Mouse (Mus musculus): ENCODE measurements at regions not wholly inside any gene's neighbourhood (a gene's known extent, or its start where the extent isn't known, plus 50 kb on each side); places are given as distances from the start of the nearest gene placed in this dataset.

GRCm38 (mm10) chr17:47317651-47318050 lies 51.0 kb upstream of the Mrps10 start:
- no peak for DNase-seq (ENCODE audit: low spot score in 2 of 2)

GRCm38 (mm10) chr17:47313162-47313561 lies 55.5 kb upstream of the Mrps10 start:
- DNase-seq (ENCODE audit: low spot score in 2 of 2) = no peak

DNA sequence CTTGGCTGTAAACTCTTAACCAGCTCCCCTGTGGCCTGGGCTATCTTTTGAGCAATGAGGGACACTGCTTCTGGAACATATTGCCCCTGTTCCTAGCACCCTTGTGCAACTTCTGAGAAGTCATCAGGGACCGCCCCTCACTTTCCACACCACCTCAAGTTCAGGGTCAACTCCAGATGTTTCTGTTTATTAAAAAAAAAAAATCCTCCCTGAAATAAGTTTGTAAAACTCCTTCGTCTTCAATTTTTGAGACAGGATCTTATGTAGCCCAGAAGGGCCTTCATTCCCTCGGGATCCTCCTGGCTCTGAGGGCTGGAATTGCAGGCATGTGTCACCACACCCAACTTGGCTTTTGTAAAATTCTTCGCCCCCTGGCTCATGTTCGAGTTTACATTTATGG lies 57.4 kb upstream of the Mrps10 start:
- no peak for DNase-seq (ENCODE audit: low spot score in 2 of 2)

GRCm38 (mm10) chr17:47306027-47306761 lies 62.5 kb upstream of the Mrps10 start:
- DNase-seq (ENCODE audit: low spot score in 2 of 2) = no peak

DNA sequence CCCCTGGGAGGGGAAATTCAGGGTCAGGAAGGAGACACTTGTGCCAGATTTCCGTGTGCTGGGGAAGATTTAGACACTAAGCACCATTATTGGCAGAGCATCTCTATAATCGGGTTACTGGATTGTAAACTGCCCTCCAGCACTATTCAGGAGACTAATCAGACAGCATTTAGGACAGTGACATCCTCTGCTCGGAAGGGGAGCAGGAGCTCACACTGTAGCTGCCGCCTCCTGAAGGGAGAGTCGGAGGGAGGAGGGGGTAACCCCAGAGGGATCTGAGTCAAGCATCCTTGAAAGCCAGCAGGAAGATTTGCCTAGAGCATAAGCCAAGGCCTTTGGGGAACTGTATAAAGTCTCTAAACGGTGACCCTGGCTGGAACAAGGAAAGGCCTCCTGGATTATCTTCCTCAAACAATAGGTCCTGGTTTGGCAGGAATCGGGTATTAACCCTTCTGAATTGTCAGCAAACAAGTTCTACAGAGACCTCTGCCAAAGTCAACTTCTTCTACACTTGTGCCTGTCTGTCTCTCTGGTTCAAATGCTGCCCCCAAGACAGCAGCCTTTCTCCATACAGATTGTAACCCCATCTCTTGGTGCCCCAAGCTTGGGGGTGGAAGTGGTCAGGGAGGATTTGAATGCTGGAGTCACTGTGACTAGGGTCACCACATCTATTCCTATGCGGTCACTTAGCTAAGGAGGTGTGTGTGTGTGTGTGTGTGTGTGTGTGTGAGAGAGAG lies 64.1 kb upstream of the Mrps10 start:
- no peak for DNase-seq (ENCODE audit: low spot score in 2 of 2)

GRCm38 (mm10) chr17:47303600-47303999 lies 65.1 kb upstream of the Mrps10 start:
- DNase-seq (ENCODE audit: low spot score in 2 of 2) = no peak

DNA sequence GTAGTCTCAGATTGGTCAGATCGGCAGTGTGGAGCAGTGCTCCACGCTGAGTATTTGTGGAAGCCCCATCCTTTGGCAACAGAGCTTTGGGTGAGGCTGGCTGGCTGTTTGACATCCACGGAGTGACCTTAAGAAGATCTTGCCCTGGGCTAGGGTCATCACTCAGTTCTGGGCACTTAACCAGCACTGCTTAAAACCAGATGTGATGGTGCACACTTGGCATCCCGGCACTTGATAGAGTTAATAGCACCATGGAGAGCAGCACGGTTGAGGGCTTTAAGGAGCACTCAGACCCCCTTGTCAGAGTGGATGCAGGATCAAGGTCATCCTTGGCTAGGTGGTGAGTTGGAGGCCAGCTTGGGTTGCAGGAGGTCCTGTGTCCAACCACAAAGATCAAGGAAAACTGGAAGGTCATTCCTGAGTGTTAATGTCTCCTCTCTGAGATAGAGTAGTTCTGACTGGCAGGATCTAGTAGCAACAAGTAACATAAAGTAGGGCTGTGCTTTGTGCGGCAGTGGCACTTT lies 70.2 kb upstream of the Mrps10 start:
- DNase-seq (ENCODE audit: low spot score in 2 of 2) = no peak

- no peak for DNase-seq (ENCODE audit: low spot score in 2 of 2)
These were observed 70.7 kb upstream of the Mrps10 start for GRCm38 (mm10) chr17:47297965-47298364.

- DNase-seq (ENCODE audit: low spot score in 2 of 2) = no peak
These were observed 71.8 kb upstream of the Mrps10 start for GRCm38 (mm10) chr17:47296709-47297450.

DNA sequence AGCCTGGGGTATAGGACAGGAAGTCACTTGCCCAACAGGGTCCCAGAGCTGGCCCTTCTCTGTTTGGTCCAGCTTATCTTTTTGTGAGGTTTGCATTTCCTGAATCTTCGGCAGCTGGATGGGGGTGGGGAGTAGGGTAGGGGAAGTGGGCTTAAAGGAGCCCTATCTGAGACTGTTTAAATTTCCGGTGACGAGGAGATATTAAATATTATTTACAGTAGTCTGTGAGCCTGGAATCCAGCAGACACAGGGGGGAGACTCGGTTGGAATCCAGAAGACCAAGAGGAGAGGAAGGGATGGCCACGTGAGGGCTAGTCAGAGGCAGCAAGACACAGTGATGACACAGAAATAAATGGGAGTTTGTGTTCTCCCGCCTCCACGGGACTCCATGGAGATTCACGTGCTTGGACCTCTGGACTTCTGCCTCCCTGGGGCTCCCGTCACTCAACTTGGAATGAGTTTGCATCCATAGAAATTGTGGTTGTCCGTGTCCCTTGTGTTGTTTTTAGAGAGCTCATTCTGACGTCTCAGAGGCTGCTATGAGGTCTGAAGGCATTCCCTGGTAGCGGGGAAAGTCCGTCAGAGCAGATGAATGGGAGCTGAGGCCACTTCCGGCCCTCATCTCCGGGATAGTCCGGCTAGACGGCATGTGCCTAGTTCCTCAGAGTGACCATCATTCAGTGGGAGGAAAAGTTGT lies 73.2 kb upstream of the Mrps10 start:
- DNase-seq (ENCODE audit: low spot score in 2 of 2) = no peak

DNA sequence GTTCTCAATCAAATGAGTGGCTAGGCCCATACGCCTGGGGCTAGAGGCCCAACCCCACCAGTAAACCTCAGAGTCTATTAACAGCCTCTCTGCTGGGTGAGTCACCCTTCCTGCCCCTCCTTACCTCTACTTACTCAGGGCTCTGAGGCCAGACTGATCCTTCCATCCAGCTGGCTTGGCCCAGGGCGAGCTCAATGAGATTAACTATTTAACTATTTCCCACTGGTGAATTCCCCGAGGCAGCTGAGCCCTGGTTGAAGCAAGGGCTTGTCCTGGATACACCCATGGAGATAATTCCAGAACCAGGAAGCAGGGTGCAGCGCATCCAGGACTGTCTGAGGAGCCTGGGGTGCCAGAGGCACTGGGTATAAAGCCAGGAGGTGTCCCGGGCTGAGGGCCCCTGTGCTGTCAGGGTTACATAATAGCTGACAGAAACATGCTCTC lies 74.6 kb upstream of the Mrps10 start:
- no peak for DNase-seq (ENCODE audit: low spot score in 2 of 2)

- DNase-seq (ENCODE audit: low spot score in 2 of 2) = no peak
These were observed 75.5 kb upstream of the Mrps10 start for GRCm38 (mm10) chr17:47293178-47293577.

- DNase-seq (ENCODE audit: low spot score in 2 of 2) = no peak
These were observed 77.1 kb upstream of the Mrps10 start for GRCm38 (mm10) chr17:47291558-47291957.

GRCm38 (mm10) chr17:47285616-47286015 lies 83.1 kb upstream of the Mrps10 start:
- DNase-seq (ENCODE audit: low spot score in 2 of 2) = no peak

DNA sequence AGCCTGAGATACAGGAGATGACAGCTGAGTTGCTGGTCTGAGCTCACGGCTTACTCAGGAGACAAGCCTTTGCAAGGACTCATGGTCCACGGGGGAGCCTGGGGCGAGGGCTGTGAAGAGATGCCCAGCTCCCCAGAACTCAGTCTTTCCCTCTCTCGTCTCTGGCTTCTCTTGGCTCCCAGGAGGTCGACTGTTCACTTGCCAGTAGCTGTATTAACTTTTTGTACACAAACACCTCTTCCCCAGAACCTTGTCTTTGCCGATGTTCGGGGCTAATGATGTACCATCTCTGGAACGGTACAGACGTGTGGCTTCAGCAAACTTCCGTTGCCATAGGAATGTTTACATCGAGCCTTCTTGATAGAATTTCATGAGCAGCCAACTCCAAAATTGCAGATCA lies 84.5 kb upstream of the Mrps10 start:
- no peak for DNase-seq (ENCODE audit: low spot score in 2 of 2)

- no peak for DNase-seq (ENCODE audit: low spot score in 2 of 2)
These were observed 85.5 kb upstream of the Mrps10 start for GRCm38 (mm10) chr17:47283158-47283557.

- no peak for DNase-seq (ENCODE audit: low spot score in 2 of 2)
These were observed 86.2 kb upstream of the Mrps10 start for GRCm38 (mm10) chr17:47282476-47282875.

- DNase-seq (ENCODE audit: low spot score in 2 of 2) = no peak
These were observed 90.8 kb upstream of the Mrps10 start for GRCm38 (mm10) chr17:47277890-47278289.

GRCm38 (mm10) chr17:47276639-47277038 lies 92.0 kb upstream of the Mrps10 start:
- peak in 1 of 2 experiments; percentile 32 for DNase-seq (ENCODE audit: low spot score in 2 of 2)

- DNase-seq (ENCODE audit: low spot score in 2 of 2) = no peak
These were observed 92.8 kb upstream of the Mrps10 start for GRCm38 (mm10) chr17:47275796-47276311.

DNA sequence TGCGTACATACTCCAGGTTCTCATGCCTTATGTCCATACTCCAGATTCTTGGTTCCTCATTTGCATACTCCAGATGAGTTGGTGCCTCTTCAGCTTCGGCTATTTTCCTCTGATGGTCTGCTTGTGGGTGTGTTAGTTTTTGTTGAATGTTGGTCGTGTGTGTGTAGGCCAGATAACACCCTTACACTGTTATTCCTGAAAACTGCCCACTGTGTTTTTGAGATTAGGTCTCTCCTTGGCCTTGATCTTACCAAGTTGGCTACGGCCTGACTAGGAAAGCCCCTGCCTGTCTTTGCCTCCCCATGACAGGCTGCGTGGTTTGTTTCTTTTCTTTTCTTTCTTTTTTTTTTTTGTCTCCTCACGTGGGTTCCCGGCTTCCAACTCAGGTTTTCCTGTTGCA lies 95.4 kb upstream of the Mrps10 start:
- no peak for DNase-seq (ENCODE audit: low spot score in 2 of 2)
